Mouse (Mus musculus): ENCODE data around the gene Proser1.

The Proser1 gene

DNA sequence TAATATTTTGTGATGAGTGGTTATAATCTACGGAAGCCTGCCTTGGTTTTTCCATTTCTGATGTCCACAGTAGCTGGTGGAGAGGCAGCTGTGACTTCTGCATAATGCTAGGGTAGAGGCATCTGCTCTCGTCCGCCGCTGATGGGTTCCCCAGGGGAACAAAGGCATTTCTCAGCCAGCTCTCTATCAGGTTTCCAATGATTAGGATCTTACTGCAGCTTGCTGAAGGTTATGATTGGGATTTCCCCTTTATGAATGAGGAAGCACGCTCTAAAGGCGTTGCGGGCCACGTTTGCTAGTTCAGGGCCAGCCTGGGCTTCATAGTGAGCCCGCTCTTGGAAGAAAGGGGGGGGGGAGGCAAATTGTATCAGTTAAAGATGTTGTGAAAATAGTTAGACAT is 3.0 kb downstream of the Proser1 start:
- no peak for DNase-seq (ENCODE audit: low spot score in 2 of 2)

DNA sequence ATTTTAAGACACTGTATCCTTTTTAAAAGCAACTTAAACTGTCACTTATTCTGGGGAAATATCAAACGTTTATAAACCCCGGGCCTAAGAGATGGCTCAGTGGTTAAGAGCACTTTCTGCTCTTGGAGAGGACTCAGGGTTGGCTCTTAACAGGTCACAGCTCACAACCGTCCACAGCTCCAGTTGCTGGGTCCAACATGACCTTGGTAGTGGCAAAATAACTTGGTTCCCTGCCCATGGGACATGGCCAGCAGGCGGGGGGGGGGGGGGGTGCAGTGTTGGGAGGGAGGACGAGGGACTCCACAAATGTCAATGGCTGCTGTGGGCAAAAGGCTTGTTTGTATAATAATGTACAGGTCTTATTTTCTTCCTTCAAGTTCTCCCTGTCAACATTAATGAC is 3.9 kb downstream of the Proser1 start:
- no peak for DNase-seq (ENCODE audit: low spot score in 2 of 2)

DNA sequence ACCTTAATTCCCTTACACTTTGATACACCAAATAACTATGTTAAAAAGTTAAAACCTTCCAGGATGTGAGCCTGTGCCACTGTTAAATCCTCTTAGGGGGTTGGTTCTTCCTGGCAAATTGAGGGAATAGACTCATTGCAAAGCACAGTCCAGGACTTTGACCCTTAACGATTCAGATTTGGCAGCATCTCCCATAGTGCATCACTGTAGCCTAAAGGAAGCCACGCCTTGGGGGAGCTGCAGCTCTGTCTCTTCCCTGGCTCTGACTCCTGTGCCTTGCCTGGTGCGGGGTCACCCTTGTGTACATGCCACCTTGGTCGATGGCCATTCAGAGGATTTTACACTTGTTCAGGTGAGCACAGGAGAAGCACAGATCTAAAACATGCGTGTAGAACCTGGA is 6.2 kb downstream of the Proser1 start:
- DNase-seq (ENCODE audit: low spot score in 2 of 2) = no peak

DNA sequence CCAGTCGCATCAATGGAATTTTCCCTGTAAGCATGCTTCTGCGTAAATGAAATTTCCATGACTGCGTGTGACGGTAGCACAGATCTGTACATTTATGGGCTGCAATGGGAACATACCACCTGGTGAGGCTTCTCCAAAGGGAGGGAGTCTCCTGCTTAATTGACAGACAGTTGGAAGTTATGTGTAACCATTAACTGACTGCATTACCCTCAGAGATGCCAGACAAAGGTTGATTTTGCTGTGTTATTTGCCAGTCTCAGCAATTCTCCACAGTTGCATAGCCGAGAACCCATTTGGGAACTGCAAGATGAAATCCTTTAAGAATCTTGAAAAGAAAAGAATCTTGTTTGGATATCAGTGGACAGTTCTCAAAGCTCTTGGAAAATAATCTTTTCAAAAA is 8.6 kb downstream of the Proser1 start:
- no peak for DNase-seq (ENCODE audit: low spot score in 2 of 2)

DNA sequence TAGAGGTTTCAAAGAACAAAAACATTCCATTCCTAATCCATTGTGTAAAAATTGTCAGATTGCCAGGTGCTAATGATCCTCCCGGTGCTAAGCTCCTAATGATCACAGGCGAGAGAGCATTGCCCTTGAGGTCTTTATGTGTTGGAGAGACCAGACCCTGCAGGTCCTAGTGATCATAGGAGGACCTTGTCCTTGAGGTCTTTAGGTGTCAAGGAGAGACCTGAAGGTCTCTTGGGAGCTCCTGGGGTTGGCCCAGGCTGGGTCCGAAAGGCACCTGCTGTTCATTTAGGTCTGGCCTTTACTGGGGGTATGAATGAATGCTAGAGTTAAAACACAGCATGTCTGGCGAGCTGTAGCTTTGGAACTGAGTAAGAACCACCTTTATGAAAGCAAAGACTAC is 10.7 kb downstream of the Proser1 start:
- DNase-seq (ENCODE audit: low spot score in 2 of 2) = no peak

DNA sequence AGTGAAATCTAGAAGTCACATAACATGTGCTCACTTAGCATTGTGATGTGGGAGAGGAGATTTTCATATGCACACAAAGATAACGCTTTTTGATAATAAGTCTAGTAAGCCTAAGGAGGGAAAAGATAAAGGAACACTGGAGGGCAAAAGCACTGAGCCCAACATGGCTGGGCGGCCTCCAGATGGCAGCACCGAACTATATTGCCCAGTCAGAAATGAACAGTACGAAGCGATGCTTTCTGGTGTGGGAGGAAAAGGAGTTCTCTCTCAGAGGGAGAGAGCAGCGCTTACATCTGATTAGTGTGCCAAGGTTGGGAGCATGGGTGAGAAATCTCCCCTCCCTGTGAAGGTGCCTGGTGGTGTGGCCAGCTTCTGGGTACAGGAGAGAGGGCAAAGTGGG is 12.4 kb downstream of the Proser1 start:
- no peak for DNase-seq (ENCODE audit: low spot score in 2 of 2)

DNA sequence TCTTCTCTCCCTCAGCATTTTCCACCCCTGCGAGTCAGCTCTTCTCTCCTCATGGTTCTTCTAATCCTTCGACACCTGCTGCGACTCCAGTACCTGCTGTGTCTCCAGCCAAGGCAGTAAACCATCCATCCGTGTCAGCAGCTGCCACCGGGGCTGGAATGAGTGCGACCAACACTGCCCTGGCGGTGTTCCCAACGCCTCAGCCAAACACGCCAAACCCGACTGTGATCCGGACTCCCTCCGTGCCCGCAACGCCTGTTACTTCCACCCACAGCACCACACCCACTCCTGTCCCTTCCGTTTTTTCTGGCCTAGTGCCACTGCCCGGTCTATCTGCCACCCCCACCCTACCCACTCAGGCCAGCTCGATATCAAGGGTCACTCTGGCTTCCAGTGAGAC is 14.0 kb downstream of the Proser1 start:
- no peak for DNase-seq (ENCODE audit: low spot score in 2 of 2)

DNA sequence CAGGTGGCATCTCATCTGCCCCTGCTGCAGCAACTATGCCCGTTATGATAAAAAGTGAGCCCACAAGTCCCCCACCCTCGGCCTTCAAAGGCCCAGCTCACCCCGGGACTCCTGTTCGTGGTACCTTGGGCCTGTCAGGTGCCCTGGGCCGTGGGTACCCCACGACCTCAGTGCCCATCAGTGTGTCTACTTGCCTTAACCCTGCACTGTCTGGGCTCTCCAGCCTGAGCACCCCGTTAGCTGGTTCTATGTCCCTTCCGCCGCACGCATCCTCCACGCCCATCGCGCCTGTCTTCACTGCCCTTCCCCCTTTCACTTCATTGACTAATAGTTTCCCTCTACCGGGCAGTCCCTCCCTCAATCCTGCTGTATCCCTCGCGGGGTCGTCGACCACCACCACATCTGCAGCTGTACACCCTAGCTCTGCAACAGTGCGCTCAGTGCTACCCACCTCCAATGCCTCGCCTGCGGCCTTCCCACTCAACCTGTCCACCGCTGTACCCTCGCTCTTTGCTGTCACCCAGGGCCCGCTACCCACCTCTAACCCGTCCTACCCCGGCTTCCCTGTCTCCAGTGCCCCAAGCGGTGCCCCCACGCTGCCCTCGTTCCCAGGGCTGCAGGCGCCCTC is 15.1 kb downstream of the Proser1 start:
- DNase-seq (ENCODE audit: low spot score in 2 of 2) = no peak

DNA sequence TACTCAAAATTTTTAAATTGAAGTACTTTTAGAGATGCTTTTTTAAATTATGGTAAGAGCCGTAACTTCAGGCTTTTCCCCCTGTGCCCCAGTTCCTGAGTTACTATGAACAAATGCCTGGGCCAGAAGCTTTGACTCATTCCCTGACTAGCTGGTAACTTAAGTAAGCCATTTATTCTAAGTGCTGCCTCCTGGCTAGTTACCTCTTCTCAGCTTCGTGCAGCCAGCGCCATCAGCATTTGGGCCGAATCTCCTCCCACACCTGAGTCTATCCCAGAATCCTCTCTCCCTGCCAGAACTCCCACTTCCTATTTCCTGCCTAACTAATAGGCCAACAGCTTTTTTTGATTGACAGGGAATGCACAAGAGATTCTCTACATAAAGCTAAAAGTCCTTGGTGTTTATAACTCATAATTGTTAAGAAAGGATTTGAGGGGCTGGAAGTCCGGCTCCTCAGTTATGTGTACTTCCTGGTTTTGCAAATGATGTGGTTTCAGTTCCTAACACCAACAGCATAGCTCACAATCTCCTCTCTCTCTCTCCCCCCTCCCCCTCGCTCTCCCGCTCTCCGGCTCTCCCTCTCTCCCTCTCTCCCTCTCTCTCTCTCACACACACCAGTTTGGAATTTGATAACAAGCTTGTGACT is 20.1 kb downstream of the Proser1 start:
- DNase-seq (ENCODE audit: low spot score in 2 of 2) = no peak

DNA sequence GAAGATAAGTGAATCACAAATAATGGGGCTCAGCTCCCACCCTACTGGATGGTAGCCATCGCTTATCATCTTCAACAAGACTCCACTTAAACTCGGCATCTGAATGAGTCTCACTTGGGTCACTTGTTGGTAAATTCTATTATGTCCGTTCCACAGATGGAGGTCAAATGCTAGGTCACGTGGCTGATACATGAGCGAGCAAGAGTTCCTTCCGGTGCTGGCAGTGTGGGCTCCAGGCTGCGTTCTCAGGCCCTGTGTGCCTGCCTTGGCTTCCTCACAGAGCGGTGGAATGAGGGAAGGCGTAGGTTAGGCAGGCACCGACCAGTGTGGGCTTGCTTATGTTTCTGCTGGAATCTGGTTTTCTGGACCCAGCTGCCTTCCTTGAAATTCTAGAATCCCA is 23.1 kb downstream of the Proser1 start:
- DNase-seq (ENCODE audit: low spot score in 2 of 2) = no peak

DNA sequence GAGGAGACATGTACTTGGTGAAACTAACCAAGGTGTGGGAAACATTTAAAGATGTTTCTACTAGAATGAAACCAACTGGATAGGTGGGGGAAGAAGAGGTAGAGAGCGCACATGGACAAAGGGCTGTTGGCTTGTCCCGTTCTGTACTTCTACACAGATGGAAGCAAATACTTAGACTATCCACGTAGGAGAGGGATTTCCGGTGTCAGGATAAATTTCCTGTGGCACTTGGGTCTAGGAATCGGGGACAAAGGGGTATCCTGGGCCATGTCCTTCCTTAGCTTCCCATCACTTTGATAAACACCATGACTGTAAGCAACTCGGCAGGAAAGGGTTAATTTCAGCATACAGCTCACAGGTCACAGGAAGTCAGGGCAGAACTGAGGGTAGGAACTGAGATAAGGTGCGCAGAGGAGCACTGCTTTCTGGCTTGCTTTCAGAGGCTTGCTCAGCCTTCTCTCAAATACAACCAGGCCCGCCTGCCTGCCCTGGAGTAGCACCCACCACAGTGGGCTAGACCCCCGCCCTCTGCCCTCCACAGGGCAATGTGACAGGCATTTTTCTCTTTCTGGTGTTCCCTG is 23.6 kb downstream of the Proser1 start:
- DNase-seq (ENCODE audit: low spot score in 2 of 2) = no peak

DNA sequence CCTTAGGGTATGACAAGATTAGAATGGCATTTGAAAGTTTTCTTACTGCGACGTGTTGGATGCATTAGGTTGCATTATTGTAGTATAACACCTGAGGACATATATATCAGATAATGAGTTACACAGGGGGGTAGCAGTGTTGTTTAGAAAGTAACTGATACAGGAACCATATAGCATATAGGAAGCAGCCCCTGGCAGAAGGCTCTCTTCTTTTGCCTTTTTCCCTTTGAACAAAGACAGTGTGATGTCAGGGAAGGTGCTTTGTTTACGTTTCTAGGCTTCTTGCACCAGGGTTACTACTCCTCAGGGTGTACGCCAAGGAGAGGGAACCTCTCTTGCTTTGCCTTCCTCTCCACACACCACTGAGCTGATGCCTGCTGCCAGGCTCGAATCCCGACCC is 24.9 kb downstream of the Proser1 start, which contains the start of gene Stoml3:
Gene Stoml3 (plus strand): TSS at position 301 of the 400 bp plus-strand sequence.
- DNase-seq (ENCODE audit: low spot score in 2 of 2) = no peak

DNA sequence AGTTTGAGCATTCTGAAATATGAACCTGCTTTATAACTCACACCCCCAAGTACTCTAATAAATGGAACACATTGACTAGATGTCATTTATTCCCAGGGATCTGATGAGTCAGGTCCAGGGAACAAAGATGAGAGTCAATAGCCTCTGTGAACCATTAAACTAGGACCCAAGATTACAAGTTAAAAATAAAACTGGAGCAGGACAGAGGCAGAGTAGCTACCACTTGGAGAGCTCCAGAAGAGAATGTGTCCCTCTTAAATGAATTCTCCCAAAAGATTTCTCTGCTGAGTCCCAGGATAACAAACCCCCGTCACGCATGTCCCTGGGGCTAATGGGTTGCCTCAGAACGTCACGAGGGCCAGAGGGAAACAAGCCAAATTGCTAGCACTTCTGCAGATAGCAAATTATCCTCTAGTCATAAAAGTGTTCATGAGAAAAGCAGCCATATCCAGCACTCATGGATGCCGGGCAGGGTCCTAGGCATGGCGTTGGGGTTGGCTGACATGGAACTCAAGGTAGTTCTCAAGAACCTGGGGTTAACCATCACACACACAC is 35.0 kb downstream of the Proser1 start:
- no peak for DNase-seq (ENCODE audit: low spot score in 2 of 2)

DNA sequence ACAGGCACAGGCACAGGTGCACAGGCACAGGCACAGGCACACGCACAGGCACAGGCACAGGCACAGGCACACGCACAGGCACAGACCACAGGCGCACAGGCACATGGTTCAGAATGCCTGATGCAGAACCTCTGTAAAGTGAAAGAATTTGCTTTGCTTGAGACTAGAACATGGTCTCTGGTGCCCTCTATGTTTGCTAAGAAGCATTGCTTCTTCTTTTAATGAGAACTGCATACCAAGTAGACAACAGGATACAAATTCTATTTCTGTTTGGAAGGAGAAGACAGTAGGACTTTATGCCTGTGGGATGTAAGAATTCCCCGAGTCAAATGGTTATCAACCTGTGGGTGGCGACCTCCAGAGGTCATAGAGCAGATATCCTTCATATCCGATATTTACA is 39.0 kb downstream of the Proser1 start:
- no peak for DNase-seq (ENCODE audit: low spot score in 2 of 2)

DNA sequence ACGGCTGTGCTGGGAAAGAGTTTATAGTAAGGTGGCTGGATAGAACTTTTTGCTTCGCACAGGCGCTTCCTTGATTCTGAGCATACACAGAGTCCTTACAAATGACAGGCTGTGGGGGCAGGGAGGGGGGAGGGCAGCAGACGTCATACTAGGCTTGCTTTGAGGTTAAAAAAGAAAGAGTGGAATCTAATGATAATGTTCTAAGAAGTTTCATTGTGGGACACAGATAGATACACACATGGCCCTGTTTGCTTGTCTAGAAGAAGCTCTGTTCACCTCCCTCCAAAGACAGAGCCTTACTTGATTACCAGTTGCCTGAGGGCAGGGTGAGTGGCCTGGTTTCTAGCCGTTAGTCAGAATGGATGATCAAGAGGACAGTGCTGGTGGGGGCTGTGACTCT is 49.6 kb downstream of the Proser1 start:
- no peak for DNase-seq (ENCODE audit: low spot score in 2 of 2)

DNA sequence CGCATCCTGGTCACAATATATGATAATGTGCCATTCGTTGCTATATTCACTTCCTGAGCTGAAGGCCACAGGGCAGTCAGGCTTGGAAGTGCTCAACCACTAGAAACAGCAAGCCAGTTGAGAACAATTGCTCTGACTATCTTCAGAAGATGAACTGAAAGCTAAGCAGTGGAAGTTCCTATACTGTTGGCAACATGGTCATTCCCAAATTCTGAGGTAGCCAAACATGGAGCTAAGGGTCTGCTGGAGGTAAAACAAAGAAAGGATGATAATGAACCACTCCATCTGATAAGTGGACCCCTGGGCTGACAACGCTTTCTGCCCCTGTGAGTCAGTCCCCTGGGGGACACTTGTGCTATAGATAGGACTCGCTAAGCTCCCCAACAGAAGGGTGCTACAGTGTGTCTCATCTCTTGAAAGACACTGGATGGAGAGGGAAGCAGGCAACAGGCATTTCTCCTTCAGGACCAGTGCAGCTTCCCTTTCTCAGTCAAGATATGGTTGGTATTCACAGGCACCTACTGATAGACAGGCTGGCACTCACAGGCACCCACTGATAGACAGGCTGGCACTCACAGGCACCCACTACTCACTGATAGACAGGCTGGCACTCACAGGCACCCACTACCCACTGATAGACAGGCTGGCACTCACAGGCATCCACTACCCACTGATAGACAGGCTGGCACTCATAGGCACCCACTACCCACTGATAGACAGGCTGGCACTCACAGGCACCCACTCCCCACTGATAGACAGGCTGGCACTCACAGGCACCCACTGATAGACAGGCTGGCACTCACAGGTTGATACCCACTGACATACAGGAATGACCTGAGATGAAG is 51.0 kb downstream of the Proser1 start:
- DNase-seq (ENCODE audit: low spot score in 2 of 2) = no peak

DNA sequence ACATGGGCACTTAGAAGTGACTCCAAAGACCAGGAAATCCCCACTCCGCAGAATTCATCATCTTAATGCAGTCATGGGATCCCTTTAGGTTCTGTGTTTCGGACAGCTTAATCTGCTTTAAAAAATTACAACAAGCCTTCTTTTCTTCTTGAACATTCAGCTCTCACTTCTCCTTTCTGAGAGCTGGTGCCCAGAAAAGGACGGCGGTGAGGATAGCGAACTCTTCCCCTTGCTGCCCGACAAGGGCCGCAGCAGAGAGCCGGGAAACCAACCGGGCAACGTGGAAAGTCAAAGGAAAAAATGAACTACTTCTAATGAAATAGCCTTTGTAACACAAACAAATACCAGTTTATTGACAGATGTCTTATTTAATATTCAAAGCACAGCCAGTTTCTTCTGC is 59.3 kb downstream of the Proser1 start:
- no peak for DNase-seq (ENCODE audit: low spot score in 2 of 2)

DNA sequence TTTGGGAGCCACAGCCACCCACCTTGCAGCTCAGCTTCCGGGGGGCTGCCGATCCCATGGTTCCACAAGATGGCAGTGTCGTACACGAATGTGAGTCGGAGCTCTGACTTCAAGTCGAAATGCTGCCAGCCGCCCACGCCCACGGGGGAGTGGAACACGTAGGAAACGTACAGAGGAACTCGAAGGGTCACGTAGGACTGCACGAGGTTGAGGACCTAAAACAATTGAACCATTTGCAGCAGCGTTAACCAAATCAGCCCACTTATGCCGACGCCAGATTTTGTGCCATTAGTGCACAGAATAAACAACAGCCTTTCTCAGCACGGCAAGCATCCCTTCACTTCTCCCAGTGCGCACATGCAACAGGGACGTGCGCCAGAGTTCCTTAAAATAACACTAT is 62.3 kb downstream of the Proser1 start:
- DNase-seq (ENCODE audit: low spot score in 2 of 2) = peak in 1 of 2 experiments; percentile 46

DNA sequence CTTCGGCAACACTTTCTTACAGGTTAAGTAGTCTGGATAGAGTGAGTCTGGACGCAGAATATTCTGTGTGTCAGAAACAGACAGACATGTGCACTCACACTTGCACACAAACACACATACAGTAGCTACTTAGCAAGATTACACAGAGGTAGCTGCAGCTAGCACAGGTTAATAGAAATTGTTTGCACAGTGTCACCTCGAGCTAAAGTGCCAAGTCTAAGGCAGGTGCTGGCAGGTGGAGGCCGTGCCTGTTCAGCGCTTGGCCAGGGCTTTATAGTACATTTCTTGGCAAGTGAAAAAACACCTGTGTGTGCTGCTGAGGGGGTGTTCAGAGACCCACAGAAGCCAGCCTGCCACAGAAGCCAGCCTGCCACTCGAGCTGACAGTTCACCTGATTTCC is 66.8 kb downstream of the Proser1 start:
- DNase-seq (ENCODE audit: low spot score in 2 of 2) = no peak

All from spleen, postnatal 14 days (tissue).